ENCODE assay signal across 1 mouse cellular context in the genomic region with DNA sequence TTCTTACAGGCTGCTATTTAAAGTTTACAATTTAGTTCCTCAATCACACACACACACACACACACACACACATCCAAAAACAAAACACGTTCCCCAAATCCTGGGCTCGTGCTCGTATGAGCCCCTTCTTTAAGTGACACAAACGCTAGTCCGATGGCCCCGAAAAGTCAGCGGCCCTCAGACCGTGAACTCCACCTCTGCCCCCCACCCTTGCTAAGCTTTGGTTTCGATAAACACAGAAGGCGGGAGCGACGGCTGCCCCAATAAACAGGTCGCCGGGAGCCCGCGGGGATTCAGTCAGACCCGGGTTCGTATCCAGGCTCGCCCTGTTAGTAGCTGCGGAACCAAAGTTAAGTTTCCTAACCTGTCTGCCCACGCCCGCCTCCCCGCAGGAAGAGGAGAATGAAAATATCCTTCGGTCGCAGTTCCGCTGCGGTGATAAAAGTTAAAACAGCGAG.
TF ChIP-seq lines count a peak whose summit lies in the region.

No protein-coding gene starts in this region.

TF ChIP-seq in myocyte, 11 proteins besides CTCF, POLR2A, EP300 and RAD21 (continued from another document):
- TF ChIP-seq MYOD1 (IDR thresholded peaks at IDR 0.05; ENCODE audit: control insufficient read depth in 1 of 3, insufficient read length in 2 of 3, low read depth in 2 of 3) (no peak), USF1 (IDR thresholded peaks at IDR 0.05; ENCODE audit: low read depth) (no peak), REST (IDR thresholded peaks at IDR 0.05; ENCODE audit: insufficient read depth, insufficient read length) (no peak), E2F4 (IDR thresholded peaks at IDR 0.05; ENCODE audit: insufficient read depth) (no peak), CEBPB (IDR thresholded peaks at IDR 0.05; ENCODE audit: insufficient read depth, poor library complexity, severe bottlenecking) (no peak), MYOG (IDR thresholded peaks at IDR 0.05; ENCODE audit: control insufficient read depth in 1 of 3, insufficient read depth in 1 of 3, insufficient read length in 2 of 3, low read depth in 2 of 3) (no peak)
